Mouse (Mus musculus): Measurements from ENCODE around the gene Zfp341. TPM values are rescaled to one million over a fixed set of nuclear protein-coding genes. Genes with fewer than 3 reads are reported as not detected.

Gene Zfp341
- polyA plus RNA-seq, 1 experiment from 2014 or later = 1.1 TPM

- WGBS = 83% methylated on average over 5 of the region's 5 CpGs
- Histone ChIP-seq H3K27me3 (replicated peaks; ENCODE audit: low read depth, poor library complexity, severe bottlenecking) (no peaks in the 10 kb centered on the region), H3K27ac (replicated peaks) (no peak overlapping the region), H3K4me1 (peaks cover 9% of the 10 kb centered on the region), H3K36me3 (replicated peaks) (peaks cover 32% of the 10 kb centered on the region), H3K4me3 (no peak overlapping the region), H3K9me3 (no peaks in the 10 kb centered on the region)
- DNase-seq (ENCODE audit: low spot score) = no peak
Measured at GRCm38 (mm10) chr2:154646634-154647033, 33.5 kb downstream of the Zfp341 start.

GRCm38 (mm10) chr2:154648086-154648485 is 35.0 kb downstream of the Zfp341 start:
- H3K36me3 ChIP-seq (replicated peaks) = peaks cover 27% of the 10 kb centered on the region
- DNase-seq (ENCODE audit: low spot score) = peak; percentile 64
- H3K27ac ChIP-seq (replicated peaks) = no peak overlapping the region
- H3K4me3 ChIP-seq = no peak overlapping the region
- no peaks in the 10 kb centered on the region for H3K27me3 ChIP-seq (replicated peaks; ENCODE audit: low read depth, poor library complexity, severe bottlenecking)
- H3K4me1 ChIP-seq = peaks cover 13% of the 10 kb centered on the region
- 29% methylated on average over 3 of the region's 3 CpGs for WGBS
- H3K9me3 ChIP-seq = no peaks in the 10 kb centered on the region

GRCm38 (mm10) chr2:154650404-154650803 is 37.3 kb downstream of the Zfp341 start:
- Histone ChIP-seq H3K36me3 (replicated peaks) (peaks cover 10% of the 10 kb centered on the region), H3K9me3 (no peaks in the 10 kb centered on the region), H3K27ac (replicated peaks) (peak overlapping the region; percentile 61; the same call in 1 of the 2 replicates), H3K4me3 (no peak overlapping the region), H3K27me3 (replicated peaks; ENCODE audit: low read depth, poor library complexity, severe bottlenecking) (no peaks in the 10 kb centered on the region), H3K4me1 (peaks cover 13% of the 10 kb centered on the region)
- DNase-seq (ENCODE audit: low spot score) = no peak
- WGBS = 85% methylated on average over 3 of the region's 3 CpGs

- peaks cover under 1% of the 10 kb centered on the region; the same call in 1 of the 2 replicates for H3K36me3 ChIP-seq (replicated peaks)
- H3K4me1 ChIP-seq = peaks cover 13% of the 10 kb centered on the region
- H3K27me3 ChIP-seq (replicated peaks; ENCODE audit: low read depth, poor library complexity, severe bottlenecking) = no peaks in the 10 kb centered on the region
- 40% methylated on average over 8 of the region's 8 CpGs for WGBS
- no peak within 1 kb of the TSS for H3K4me3 ChIP-seq
- H3K27ac ChIP-seq (replicated peaks) = peak within 1 kb of the TSS; percentile 61
- peak; percentile 72 for DNase-seq (ENCODE audit: low spot score)
- H3K9me3 ChIP-seq = no peaks in the 10 kb centered on the region
Measured at GRCm38 (mm10) chr2:154651363-154651762, 38.3 kb downstream of the Zfp341 start, which contains the start of gene Chmp4b. Chmp4b (plus strand) TSS chr2:154651705.

- no peaks in the 10 kb centered on the region for H3K27me3 ChIP-seq (replicated peaks; ENCODE audit: low read depth, poor library complexity, severe bottlenecking)
- DNase-seq (ENCODE audit: low spot score) = no peak
- H3K4me1 ChIP-seq = peaks cover 27% of the 10 kb centered on the region
- no peak overlapping the region for H3K27ac ChIP-seq (replicated peaks)
- WGBS = 95% methylated on average over 12 of the region's 12 CpGs
- H3K9me3 ChIP-seq = no peaks in the 10 kb centered on the region
- H3K36me3 ChIP-seq (replicated peaks) = peaks cover 5% of the 10 kb centered on the region; the same call in 1 of the 2 replicates
- H3K4me3 ChIP-seq = no peak overlapping the region
Measured at GRCm38 (mm10) chr2:154654976-154655375, 41.9 kb downstream of the Zfp341 start.

- 85% methylated on average over 2 of the region's 2 CpGs for WGBS
- peaks cover 14% of the 10 kb centered on the region for H3K36me3 ChIP-seq (replicated peaks)
- DNase-seq (ENCODE audit: low spot score) = no peak
- peak overlapping the region; percentile 95; the same call in 1 of the 2 replicates for H3K4me3 ChIP-seq
- H3K27ac ChIP-seq (replicated peaks) = peak overlapping the region; percentile 93
- H3K9me3 ChIP-seq = no peaks in the 10 kb centered on the region
- no peaks in the 10 kb centered on the region for H3K27me3 ChIP-seq (replicated peaks; ENCODE audit: low read depth, poor library complexity, severe bottlenecking)
- peaks cover 27% of the 10 kb centered on the region for H3K4me1 ChIP-seq
Measured at GRCm38 (mm10) chr2:154655878-154656414, 42.8 kb downstream of the Zfp341 start.

- Histone ChIP-seq H3K4me1 (peaks cover 27% of the 10 kb centered on the region), H3K27me3 (replicated peaks; ENCODE audit: low read depth, poor library complexity, severe bottlenecking) (no peaks in the 10 kb centered on the region), H3K27ac (replicated peaks) (peak overlapping the region; percentile 93), H3K36me3 (replicated peaks) (peaks cover 24% of the 10 kb centered on the region), H3K9me3 (no peaks in the 10 kb centered on the region), H3K4me3 (peak overlapping the region; percentile 95)
- under 1% methylated on average over 67 of the region's 67 CpGs for WGBS
- DNase-seq (ENCODE audit: low spot score) = peak; percentile 97
Measured at GRCm38 (mm10) chr2:154656710-154657485, 43.8 kb downstream of the Zfp341 start.

- H3K27me3 ChIP-seq (replicated peaks; ENCODE audit: low read depth, poor library complexity, severe bottlenecking) = no peaks in the 10 kb centered on the region
- peaks cover 23% of the 10 kb centered on the region for H3K4me1 ChIP-seq
- peak overlapping the region; percentile 93 for H3K27ac ChIP-seq (replicated peaks)
- 20% methylated on average over 12 of the region's 12 CpGs for WGBS
- peaks cover 30% of the 10 kb centered on the region for H3K36me3 ChIP-seq (replicated peaks)
- H3K4me3 ChIP-seq = peak overlapping the region; percentile 95
- no peaks in the 10 kb centered on the region for H3K9me3 ChIP-seq
- DNase-seq (ENCODE audit: low spot score) = peak; percentile 19
Measured at GRCm38 (mm10) chr2:154657486-154658237, 44.6 kb downstream of the Zfp341 start.

- WGBS = 87% methylated on average over 4 of the region's 4 CpGs
- Histone ChIP-seq H3K9me3 (no peaks in the 10 kb centered on the region), H3K27me3 (replicated peaks; ENCODE audit: low read depth, poor library complexity, severe bottlenecking) (no peaks in the 10 kb centered on the region), H3K36me3 (replicated peaks) (peaks cover 43% of the 10 kb centered on the region), H3K4me1 (peaks cover 23% of the 10 kb centered on the region), H3K4me3 (peak overlapping the region; percentile 95), H3K27ac (replicated peaks) (no peak overlapping the region)
- no peak for DNase-seq (ENCODE audit: low spot score)
Measured at GRCm38 (mm10) chr2:154659070-154659469, 46.0 kb downstream of the Zfp341 start.

- Histone ChIP-seq H3K36me3 (replicated peaks) (peaks cover 48% of the 10 kb centered on the region), H3K9me3 (no peaks in the 10 kb centered on the region), H3K27ac (replicated peaks) (no peak overlapping the region), H3K27me3 (replicated peaks; ENCODE audit: low read depth, poor library complexity, severe bottlenecking) (no peaks in the 10 kb centered on the region), H3K4me1 (peaks cover 23% of the 10 kb centered on the region), H3K4me3 (no peak overlapping the region; the same call in 1 of the 2 replicates)
- WGBS = 74% methylated on average over 5 of the region's 5 CpGs
- no peak for DNase-seq (ENCODE audit: low spot score)
Measured at GRCm38 (mm10) chr2:154659531-154660074, 46.5 kb downstream of the Zfp341 start.

- Histone ChIP-seq H3K4me1 (peaks cover 12% of the 10 kb centered on the region), H3K4me3 (no peak overlapping the region), H3K36me3 (replicated peaks) (peaks cover 55% of the 10 kb centered on the region), H3K9me3 (no peaks in the 10 kb centered on the region), H3K27ac (replicated peaks) (no peak overlapping the region), H3K27me3 (replicated peaks; ENCODE audit: low read depth, poor library complexity, severe bottlenecking) (no peaks in the 10 kb centered on the region)
- DNase-seq (ENCODE audit: low spot score) = no peak
- 69% methylated on average over 7 of the region's 7 CpGs for WGBS
Measured at GRCm38 (mm10) chr2:154668680-154669079, 55.6 kb downstream of the Zfp341 start.

- 80% methylated on average over 4 of the region's 4 CpGs for WGBS
- DNase-seq (ENCODE audit: low spot score) = no peak
- Histone ChIP-seq H3K36me3 (replicated peaks) (peaks cover 46% of the 10 kb centered on the region), H3K27ac (replicated peaks) (no peak overlapping the region), H3K4me1 (peaks cover 18% of the 10 kb centered on the region), H3K9me3 (no peaks in the 10 kb centered on the region), H3K27me3 (replicated peaks; ENCODE audit: low read depth, poor library complexity, severe bottlenecking) (no peaks in the 10 kb centered on the region), H3K4me3 (no peak overlapping the region)
Measured at GRCm38 (mm10) chr2:154670106-154670505, 57.0 kb downstream of the Zfp341 start.

All from embryonic facial prominence, embryonic 10.5 days (tissue).